Mouse (Mus musculus): Measurements from ENCODE around the gene Mrrf. TPM values are rescaled to one million over a fixed set of nuclear protein-coding genes. Genes with fewer than 3 reads are reported as not detected.
"Not testable (repeated sequence)": the region's sequence is repeated elsewhere in the genome, so short reads cannot be mapped to it uniquely, and the experiment has no call there.

Mrrf gene
- total RNA-seq, 2 experiments from 2014 or later = 14.6 to 18.7 TPM

DNA sequence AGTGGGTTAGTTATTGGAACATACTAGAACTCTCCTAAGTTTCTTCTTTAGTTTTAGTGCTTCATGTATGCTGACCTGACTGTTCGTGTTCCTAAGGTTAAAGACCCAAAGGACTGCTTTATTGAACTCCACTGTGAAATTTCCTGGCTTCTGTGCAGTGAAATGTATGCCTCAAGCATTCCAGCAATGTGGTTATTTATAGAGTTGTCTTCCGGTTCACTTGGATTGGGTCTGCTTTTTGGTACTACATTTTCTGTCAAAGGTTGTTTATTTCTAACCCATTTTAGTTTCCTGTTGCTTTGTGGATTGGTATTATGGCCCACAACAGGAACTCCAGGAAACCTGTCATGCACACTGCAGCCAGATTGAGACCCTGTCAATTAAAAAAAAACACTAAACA is 2.9 kb downstream of the Mrrf start:
- TF ChIP-seq CTCF (IDR thresholded peaks at IDR 0.05) = no peak
- intact Hi-C loops (cut with DNase I) = loop anchor here (5.0 to 10.0 kb wide), 2 partner anchors 63 to 136 kb away; no protein-coding TSS in a partner anchor
- DNase-seq (ENCODE audit: extremely low spot score in 1 of 2, low spot score in 2 of 2) = no peak
- H3K4me3 ChIP-seq = no peak overlapping the region
- H3K27ac ChIP-seq = no peak overlapping the region

GRCm38 (mm10) chr2:36148876-36149365 is 12.7 kb downstream of the Mrrf start:
- no peak for TF ChIP-seq CTCF (IDR thresholded peaks at IDR 0.05)
- H3K27ac ChIP-seq = no peak overlapping the region
- H3K4me3 ChIP-seq = no peak overlapping the region
- no peak for DNase-seq (ENCODE audit: extremely low spot score in 1 of 2, low spot score in 2 of 2)
- intact Hi-C loops (cut with DNase I) = no loop called here

DNA sequence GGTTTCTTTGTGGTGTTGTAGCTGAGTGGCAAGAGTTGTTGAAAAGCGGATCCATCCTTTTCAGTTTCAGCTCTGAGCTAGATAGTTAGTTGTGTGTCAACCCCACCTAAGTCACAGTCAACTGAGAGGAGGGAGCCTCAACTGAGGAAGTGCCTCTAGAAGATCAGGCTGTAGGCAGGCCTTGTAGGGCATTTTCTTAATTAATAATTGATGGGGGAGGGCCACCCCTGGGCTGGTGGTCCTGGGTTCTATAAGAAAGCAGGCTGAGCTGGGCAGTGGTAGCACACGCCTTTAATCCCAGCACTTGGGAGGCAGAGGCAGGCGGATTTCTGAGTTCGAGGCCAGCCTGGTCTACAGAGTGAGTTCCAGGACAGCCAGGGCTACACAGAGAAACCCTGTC is 16.2 kb downstream of the Mrrf start:
- H3K27ac ChIP-seq; H3K4me3 ChIP-seq; intact Hi-C loops (cut with DNase I); DNase-seq (ENCODE audit: extremely low spot score in 1 of 2, low spot score in 2 of 2): not testable (repeated sequence)

DNA sequence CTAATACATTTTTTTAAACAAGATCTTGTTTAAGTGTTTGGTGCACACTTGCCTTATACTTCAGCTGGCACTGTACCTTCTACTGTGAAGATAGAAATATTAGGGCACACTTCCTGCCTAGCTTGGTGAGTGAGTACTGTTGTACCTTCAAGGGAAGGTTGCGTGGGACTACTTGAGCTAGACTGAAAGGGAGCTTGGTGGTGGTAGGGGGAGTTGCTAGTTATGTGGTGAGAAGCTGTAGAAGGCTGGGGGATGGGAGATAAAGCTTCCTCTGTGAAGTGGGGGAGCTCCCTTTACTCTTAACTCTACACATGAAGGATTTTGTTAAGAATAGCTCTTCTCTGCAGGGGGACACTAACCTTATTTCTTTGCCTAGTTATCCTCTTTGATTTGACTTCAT is 21.3 kb downstream of the Mrrf start:
- DNase-seq (ENCODE audit: extremely low spot score in 1 of 2, low spot score in 2 of 2) = no peak
- intact Hi-C loops (cut with DNase I) = no loop called here
- TF ChIP-seq CTCF (IDR thresholded peaks at IDR 0.05) = no peak
- Histone ChIP-seq H3K27ac (no peak overlapping the region), H3K4me3 (no peak overlapping the region)

GRCm38 (mm10) chr2:36159336-36159735 is 23.1 kb downstream of the Mrrf start:
- intact Hi-C loops (cut with DNase I) = no loop called here
- DNase-seq (ENCODE audit: extremely low spot score in 1 of 2, low spot score in 2 of 2) = no peak
- TF ChIP-seq CTCF (IDR thresholded peaks at IDR 0.05) = no peak
- Histone ChIP-seq H3K4me3 (no peak overlapping the region), H3K27ac (no peak overlapping the region)

- no peak overlapping the region for H3K27ac ChIP-seq
- DNase-seq (ENCODE audit: extremely low spot score in 1 of 2, low spot score in 2 of 2) = no peak
- intact Hi-C loops (cut with DNase I) = no loop called here
- no peak overlapping the region for H3K4me3 ChIP-seq
- TF ChIP-seq CTCF (IDR thresholded peaks at IDR 0.05) = no peak
Measured at GRCm38 (mm10) chr2:36167990-36168618, 31.9 kb downstream of the Mrrf start.

- intact Hi-C loops (cut with DNase I) = no loop called here
- no peak for TF ChIP-seq CTCF (IDR thresholded peaks at IDR 0.05)
- H3K27ac ChIP-seq = no peak overlapping the region
- no peak overlapping the region for H3K4me3 ChIP-seq
- no peak for DNase-seq (ENCODE audit: extremely low spot score in 1 of 2, low spot score in 2 of 2)
Measured at GRCm38 (mm10) chr2:36169176-36169575, 33.0 kb downstream of the Mrrf start.

GRCm38 (mm10) chr2:36172136-36172535 is 35.9 kb downstream of the Mrrf start:
- intact Hi-C loops (cut with DNase I) = no loop called here
- no peak for DNase-seq (ENCODE audit: extremely low spot score in 1 of 2, low spot score in 2 of 2)
- H3K27ac ChIP-seq = no peak overlapping the region
- H3K4me3 ChIP-seq = no peak overlapping the region
- TF ChIP-seq CTCF (IDR thresholded peaks at IDR 0.05) = no peak

DNA sequence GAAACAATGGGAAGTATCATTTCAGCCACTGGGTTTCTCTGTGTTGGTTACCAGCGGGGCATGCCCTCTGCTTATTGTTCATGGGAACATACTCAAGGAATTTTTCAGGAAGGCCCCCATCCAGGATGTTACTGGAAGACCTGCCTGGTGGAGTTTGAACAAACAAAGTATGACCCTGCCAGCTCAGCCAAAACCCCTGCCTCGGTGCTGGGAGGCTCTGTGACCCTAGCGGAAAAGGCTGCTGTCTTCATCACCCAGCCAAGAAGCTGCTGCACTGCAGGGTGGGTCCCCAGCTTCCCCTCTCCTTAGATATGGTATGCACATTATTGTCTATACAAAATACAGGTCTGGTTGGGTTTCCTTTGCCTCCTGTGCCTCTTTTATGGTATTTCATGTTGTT is 36.4 kb downstream of the Mrrf start:
- no peak overlapping the region for H3K4me3 ChIP-seq
- intact Hi-C loops (cut with DNase I) = no loop called here
- no peak for TF ChIP-seq CTCF (IDR thresholded peaks at IDR 0.05)
- no peak for DNase-seq (ENCODE audit: extremely low spot score in 1 of 2, low spot score in 2 of 2)
- no peak overlapping the region for H3K27ac ChIP-seq

DNA sequence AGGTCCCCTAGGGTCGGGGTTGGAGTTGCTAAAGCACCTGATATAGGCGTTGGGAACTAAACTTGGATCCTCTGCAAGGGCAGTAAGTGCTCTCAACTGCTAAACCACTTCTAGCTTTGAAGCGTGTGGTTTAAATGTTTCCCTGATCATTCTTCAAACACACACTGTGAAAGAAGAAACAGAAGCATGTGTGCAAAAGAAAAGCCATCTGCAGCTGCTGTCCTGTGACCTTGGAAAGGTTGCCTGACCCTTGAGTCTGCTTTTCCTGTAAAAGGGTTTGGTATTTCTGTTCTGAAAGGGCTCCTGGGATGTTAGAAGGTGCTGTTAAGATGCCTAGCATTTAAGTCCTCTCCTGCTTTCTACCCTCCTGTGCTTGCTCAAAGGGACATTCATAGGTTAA is 43.3 kb downstream of the Mrrf start:
- TF ChIP-seq CTCF (IDR thresholded peaks at IDR 0.05) = no peak
- DNase-seq (ENCODE audit: extremely low spot score in 1 of 2, low spot score in 2 of 2) = no peak
- Histone ChIP-seq H3K4me3 (no peak overlapping the region), H3K27ac (no peak overlapping the region)
- intact Hi-C loops (cut with DNase I) = no loop called here

GRCm38 (mm10) chr2:36181587-36182368 is 45.6 kb downstream of the Mrrf start:
- H3K4me3 ChIP-seq; H3K27ac ChIP-seq; DNase-seq (ENCODE audit: extremely low spot score in 1 of 2, low spot score in 2 of 2); intact Hi-C loops (cut with DNase I): not testable (repeated sequence)

DNA sequence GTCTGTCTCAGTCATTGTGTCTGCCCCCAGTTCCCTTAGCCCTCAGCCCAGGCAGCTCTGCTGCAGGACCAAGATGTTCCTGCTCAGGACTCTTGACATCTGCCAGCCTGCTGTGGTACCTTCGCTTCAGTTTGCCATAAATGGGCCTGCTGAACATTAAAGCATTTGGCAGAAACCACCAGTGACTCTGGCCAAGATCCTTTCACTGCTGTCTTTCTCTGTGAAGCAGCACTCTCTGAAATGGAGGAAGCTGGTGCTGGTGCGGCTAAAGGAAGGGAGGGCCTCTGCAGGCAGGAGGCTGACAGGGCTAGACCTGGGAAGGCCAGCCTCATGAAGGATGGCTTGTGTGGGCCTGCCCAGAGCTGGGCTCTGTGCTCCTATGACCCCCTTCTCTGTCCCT is 47.1 kb downstream of the Mrrf start:
- no peak for DNase-seq (ENCODE audit: extremely low spot score in 1 of 2, low spot score in 2 of 2)
- no peak for TF ChIP-seq CTCF (IDR thresholded peaks at IDR 0.05)
- Histone ChIP-seq H3K4me3 (no peak overlapping the region), H3K27ac (no peak overlapping the region; the same call in 1 of the 2 replicates)
- intact Hi-C loops (cut with DNase I) = no loop called here

DNA sequence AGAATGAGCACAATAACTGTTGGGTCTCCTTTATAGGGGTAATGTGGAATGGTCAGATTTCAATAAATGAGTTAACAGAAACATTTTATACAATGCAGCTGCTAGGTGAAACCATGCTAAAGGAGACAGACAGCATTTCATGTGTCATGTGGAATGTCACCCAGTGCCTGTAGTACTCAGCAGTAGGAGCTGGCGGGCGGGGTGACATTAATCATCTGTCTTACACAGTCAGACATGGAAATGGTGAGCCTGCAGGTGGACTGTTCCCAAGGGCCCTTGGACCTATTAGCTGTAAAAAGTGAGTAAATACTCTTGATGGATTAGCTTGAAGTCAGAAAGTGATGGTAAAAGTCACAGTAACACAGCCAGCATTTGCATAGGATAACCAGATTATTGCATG is 48.0 kb downstream of the Mrrf start:
- intact Hi-C loops (cut with DNase I) = no loop called here
- TF ChIP-seq CTCF (IDR thresholded peaks at IDR 0.05) = no peak
- DNase-seq (ENCODE audit: extremely low spot score in 1 of 2, low spot score in 2 of 2) = no peak
- no peak overlapping the region for H3K27ac ChIP-seq
- no peak overlapping the region for H3K4me3 ChIP-seq
